Mouse (Mus musculus) activated CD4-positive, CD25-positive, alpha-beta regulatory T cell, adult 9 weeks (primary cell): ENCODE measurements around the gene Scp2. TPM values are rescaled to one million over a fixed set of nuclear protein-coding genes. Genes with fewer than 3 reads are reported as not detected.

ENCODE experiments used
- polyA plus RNA-seq: library from polyadenylated mRNA; unstranded; fragments of 100-300 nt; shearing (Covaris generic); gene quantifications from one replicate; pipeline ENCODE4 v1.2.1, GENCODE M21; 2017

The Scp2 gene
- 326 TPM for polyA plus RNA-seq

DNA sequence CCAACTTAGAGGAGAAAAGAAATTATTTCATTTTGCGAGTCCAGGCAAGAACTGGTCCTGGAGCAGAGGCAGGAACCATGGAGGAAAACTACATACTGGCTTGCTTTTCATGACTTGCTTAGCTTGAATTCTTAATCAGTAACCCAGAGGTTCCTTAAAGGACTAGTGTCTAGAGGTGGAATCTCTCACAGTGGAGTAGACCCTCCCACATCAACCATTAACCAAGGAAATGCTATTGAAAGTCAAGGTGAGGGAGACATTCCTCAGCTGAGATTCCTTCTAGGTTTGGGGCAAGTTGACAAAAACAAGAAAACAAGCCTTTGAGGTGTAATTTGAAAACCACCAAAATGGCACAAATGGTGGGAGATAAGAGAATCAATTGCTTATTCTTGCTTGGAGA is at the start of gene Scp2:
Scp2 (minus strand) TSS at position 119 of the 400 bp plus-strand sequence.

DNA sequence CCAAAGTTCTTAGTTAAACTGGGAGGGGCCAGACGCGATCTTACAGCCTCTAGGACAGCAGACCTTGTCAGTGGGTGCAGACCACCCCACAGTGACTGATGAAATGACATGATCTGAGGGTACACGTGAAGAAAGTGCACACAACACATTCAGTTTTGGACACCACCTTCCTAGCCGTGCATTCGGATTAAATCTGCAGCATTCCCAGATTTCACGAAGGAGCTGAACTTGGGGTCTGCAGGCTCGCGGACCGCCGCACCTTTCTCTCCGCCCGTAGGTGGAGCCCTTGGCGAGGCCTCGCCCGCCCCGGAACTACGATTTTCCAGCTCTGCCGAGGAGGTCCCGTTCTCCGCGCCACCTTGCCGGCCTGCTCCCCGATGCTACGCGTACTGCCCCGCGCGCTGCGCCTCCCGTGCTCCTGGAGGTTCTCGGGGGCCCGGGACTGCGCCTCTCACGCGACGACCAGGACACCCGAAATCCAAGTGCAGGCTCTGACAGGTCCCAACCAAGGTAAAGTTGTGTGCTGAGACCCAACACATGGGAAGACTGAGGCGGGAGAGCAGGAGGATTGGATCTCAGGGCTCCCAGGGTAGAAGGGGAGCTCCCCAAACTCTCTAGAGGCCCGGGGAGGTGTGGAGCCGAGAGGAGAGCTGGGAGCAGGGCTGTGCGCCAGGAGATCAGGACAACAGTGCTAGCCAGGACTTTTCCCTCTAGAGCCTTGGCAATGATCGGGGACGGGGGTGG is 20.5 kb upstream of the Scp2 start, which contains the start of gene Echdc2:
Echdc2 (plus strand) TSS at position 286 of the 744 bp plus-strand sequence.

DNA sequence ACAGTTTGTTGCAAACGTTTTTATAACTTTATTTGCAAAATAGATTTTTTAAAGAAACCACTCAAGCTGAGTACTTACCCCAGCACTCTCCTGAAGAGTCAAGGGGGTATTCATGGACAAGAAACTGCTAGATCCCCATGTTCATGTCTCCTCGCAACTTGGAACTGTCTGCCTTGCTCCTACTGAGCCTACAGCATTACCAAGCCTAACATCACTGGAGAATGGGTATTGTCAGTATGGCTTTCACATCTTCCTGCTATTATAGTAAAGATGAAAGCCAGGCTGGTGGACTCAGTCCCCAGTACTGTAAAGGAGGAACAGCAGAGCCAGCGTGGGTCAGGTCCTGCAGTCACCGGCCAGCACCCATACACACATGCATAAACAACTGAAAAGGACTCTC is 48.5 kb downstream of the Scp2 start, which contains the start of gene Podn:
Podn (minus strand) TSS at position 101 of the 400 bp plus-strand sequence.

Other genes starting within 250 kb of the Scp2 start
- gene Cpt2, start 221.4 kb downstream of the Scp2 start, polyA plus RNA-seq: 26.1 TPM
- gene Slc1a7, start 176.7 kb downstream of the Scp2 start, polyA plus RNA-seq: not detected
- gene Podn, start 48.6 kb downstream of the Scp2 start, polyA plus RNA-seq: not detected
- 4.5 TPM for gene Echdc2, start 20.4 kb upstream of the Scp2 start, polyA plus RNA-seq
- gene Zyg11a, start 73.0 kb upstream of the Scp2 start, polyA plus RNA-seq: not detected
- gene Zyg11b, start 156.1 kb upstream of the Scp2 start, polyA plus RNA-seq: 23.0 TPM
- 18.8 TPM for gene Coa7, start 183.1 kb upstream of the Scp2 start, polyA plus RNA-seq
- gene Shisal2a, start 238.4 kb upstream of the Scp2 start, polyA plus RNA-seq: not detected